Mouse (Mus musculus): ENCODE data around the gene Dis3l2.

DNA sequence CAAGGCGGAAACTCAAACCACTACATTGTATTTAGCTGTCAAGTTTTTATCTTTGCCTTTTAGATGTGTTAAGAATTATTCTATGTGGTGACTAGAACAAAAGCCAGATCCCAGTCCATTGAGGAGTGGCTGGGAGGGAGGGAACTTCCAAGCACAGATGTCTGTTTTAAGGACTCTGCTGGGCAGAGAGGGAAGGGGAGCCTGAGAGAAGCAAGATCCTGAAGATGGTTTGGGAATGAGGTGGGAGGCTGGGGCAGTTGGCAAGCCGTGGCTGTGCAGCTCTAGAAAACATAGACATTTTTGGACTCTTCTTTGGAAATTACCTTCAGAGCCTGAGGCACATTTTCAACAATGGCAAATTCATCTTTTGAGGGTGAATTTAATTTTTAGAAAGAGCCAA lies 208.9 kb downstream of the Dis3l2 start:
- no peak for TF ChIP-seq CTCF (IDR thresholded peaks at IDR 0.05)
- TF ChIP-seq EP300 (IDR thresholded peaks at IDR 0.05), result no peak

All from lung, postnatal 0 days (tissue).